Comparison of ENCODE assay signal across 12 mouse cellular contexts in the genomic region with DNA sequence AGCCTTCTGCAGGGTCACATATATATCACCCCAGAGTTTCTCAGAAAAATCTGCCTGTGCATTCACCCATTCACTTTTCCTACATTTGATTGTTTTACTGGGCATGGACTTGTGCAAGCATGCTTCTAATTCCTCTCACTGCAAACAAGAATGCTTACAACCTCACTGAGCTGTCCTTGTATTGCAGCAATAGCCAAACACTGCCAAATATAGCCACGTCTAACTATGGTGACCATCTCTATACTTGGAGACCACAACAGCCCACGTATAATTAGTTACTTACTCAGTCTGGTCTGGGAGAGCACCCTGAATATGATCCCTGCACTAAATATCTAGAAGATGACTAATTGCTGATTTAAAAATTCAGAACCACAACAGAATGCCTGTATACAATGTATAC. TPM values are rescaled to one million over a fixed set of nuclear protein-coding genes. Genes with fewer than 3 reads are reported as not detected.
"Had no signal": no experiment of that assay in that cellular context is flagged by ENCODE, and none has a peak within 500 bp of the region (broad histone marks: within the 10 kb centered on the region; RNA-seq: fewer than 3 reads in every experiment).

No protein-coding gene starts in this region.

- H3K27ac ChIP-seq: kidney, postnatal 0 days; limb, embryonic 13.5 days; liver, embryonic 14.5 days; midbrain, embryonic 12.5 days; neural tube, embryonic 15.5 days had no signal

- DNase-seq: kidney, postnatal 36 days; left cerebral cortex, postnatal 4 days; lung, adult 18-20 months; right cerebral cortex, adult 18-20 months; right cerebral cortex, postnatal 25 days had no signal

- H3K9me3 ChIP-seq: limb, embryonic 13.5 days; midbrain, embryonic 12.5 days; neural tube, embryonic 15.5 days had no signal

- H3K4me2 ChIP-seq: limb, embryonic 13.5 days; midbrain, embryonic 12.5 days; neural tube, embryonic 15.5 days had no signal

- H3K36me3 ChIP-seq: limb, embryonic 13.5 days; midbrain, embryonic 12.5 days; neural tube, embryonic 15.5 days had no signal

- H3K27me3 ChIP-seq: limb, embryonic 13.5 days; midbrain, embryonic 12.5 days; neural tube, embryonic 15.5 days had no signal

- H3K4me3 ChIP-seq: limb, embryonic 13.5 days; midbrain, embryonic 12.5 days; neural tube, embryonic 15.5 days had no signal

- H3K9ac ChIP-seq: limb, embryonic 13.5 days; liver, embryonic 14.5 days; midbrain, embryonic 12.5 days; neural tube, embryonic 15.5 days had no signal

- H3K4me1 ChIP-seq: limb, embryonic 13.5 days; midbrain, embryonic 12.5 days had no signal

RNA-seq across cellular contexts. Expression of gene Slc1a1, which starts 41.5 kb away (rescaled TPM):
- total RNA-seq: liver, adult 2 months; megakaryocyte-erythroid progenitor cell, adult 5-6 weeks had no signal
- polyA plus RNA-seq: liver, adult 2 months; liver, embryonic 14.5 days had no signal
